Mouse (Mus musculus) CH12.LX (cell line): ENCODE data around the gene Rccd1.

Experiments
- CHD2 ChIP-seq: IDR thresholded peaks from 2 replicates; pipeline ENCODE4 v1.6.1; 2011; ENCODE audit warnings: low read length, improper control_type of control experiment
- CTCF ChIP-seq, 2 experiments: IDR thresholded peaks in 1 of 2; conservative IDR thresholded peaks in 1 of 2; 2 replicates each; pipeline ENCODE4 v1.5.1; 2011 to 2012; ENCODE audit warnings: low read depth in 2 of 2, low read length in 2 of 2, improper control_type of control experiment in 1 of 2, inconsistent platforms in 1 of 2, mild to moderate bottlenecking in 1 of 2, moderate library complexity in 1 of 2
- ELF1 ChIP-seq: IDR thresholded peaks from 2 replicates; pipeline ENCODE4 v1.6.1; 2014; ENCODE audit warnings: low read depth, mild to moderate bottlenecking, inconsistent platforms, low read length, improper control_type of control experiment
- EP300 ChIP-seq: IDR thresholded peaks from 2 replicates; pipeline ENCODE4 v1.6.1; 2011; ENCODE audit warnings: low read length, improper control_type of control experiment
- GABPA ChIP-seq: IDR thresholded peaks from 2 replicates; pipeline ENCODE4 v1.6.1; 2012; ENCODE audit warnings: low read depth, low read length, improper control_type of control experiment, inconsistent platforms; ENCODE audit not compliant: insufficient replicate concordance
- HCFC1 ChIP-seq: IDR thresholded peaks from 2 replicates; pipeline ENCODE4 v1.6.1; 2012; ENCODE audit warnings: low read depth, mild to moderate bottlenecking, inconsistent platforms, low read length, improper control_type of control experiment
- MAFK ChIP-seq: IDR thresholded peaks from 2 replicates; pipeline ENCODE4 v1.6.1; 2011; ENCODE audit warnings: low read length, improper control_type of control experiment; ENCODE audit not compliant: insufficient replicate concordance
- MXI1 ChIP-seq: IDR thresholded peaks from 2 replicates; pipeline ENCODE4 v1.6.1; 2011; ENCODE audit warnings: mild to moderate bottlenecking, low read depth, low read length, improper control_type of control experiment
- POLR2A ChIP-seq: IDR thresholded peaks from 2 replicates; pipeline ENCODE4 v1.6.1; 2011; ENCODE audit warnings: low read depth, mild to moderate bottlenecking, improper control_type of control experiment, low read length
- RAD21 ChIP-seq: IDR thresholded peaks from 2 replicates; pipeline ENCODE4 v1.6.1; 2011; ENCODE audit warnings: low read depth, mild to moderate bottlenecking, low read length, improper control_type of control experiment, moderate library complexity
- SIN3A ChIP-seq: IDR thresholded peaks from 2 replicates; pipeline ENCODE4 v1.6.1; 2012; ENCODE audit warnings: low read length, improper control_type of control experiment, inconsistent platforms
- SMC3 ChIP-seq: IDR thresholded peaks from 2 replicates; pipeline ENCODE4 v1.6.1; 2011; ENCODE audit warnings: low read depth, low read length, improper control_type of control experiment
- ZC3H11A ChIP-seq: IDR thresholded peaks from 2 replicates; pipeline ENCODE4 v1.6.1; 2012; ENCODE audit warnings: low read depth, mild to moderate bottlenecking, inconsistent platforms, low read length, improper control_type of control experiment
- ZKSCAN1 ChIP-seq: IDR thresholded peaks from 2 replicates; pipeline ENCODE4 v1.6.1; 2012; ENCODE audit warnings: low read depth, inconsistent platforms, low read length, improper control_type of control experiment, borderline replicate concordance

DNA sequence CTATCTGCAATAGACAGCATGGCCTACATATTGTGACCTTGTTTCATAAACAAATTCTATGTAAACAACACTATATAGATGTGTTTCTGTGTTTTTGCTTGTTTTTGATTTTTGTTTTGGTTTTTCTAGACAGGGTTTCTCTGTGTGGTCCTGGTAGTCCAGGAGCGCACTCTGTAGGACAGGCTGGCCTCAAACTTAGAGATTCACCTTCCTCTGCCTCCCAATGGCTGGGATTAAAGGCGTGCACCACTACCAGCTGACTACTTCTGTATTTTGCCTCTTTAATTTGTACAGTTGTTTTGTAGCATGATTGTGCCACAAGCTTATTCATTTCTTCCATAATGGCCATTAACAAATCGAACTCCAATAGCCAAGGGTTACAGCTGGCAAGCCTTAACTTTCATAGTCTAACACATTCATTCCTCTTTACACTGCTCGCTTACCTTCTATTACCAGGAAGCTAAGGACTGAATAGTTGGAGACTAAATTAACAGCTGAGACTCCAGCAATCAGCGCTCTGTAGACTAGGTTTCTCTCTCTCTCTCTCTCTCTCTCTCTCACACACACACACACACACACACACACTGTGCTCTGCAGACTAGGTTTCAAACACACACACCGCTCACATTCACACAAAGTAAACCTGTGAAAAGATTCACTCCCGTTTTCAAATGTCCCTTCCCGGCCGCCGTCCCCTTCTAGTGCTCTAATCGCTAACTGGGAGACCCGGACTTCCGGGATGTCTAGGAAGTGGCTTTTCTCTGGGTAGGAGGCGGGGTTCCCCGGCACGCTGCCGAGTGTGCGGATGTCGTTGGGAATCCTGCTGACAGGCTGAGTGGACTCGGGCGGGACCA, 55.1 kb downstream of the Rccd1 start, which contains the start of gene Vps33b:
- no peak for TF ChIP-seq GABPA
- no peak for TF ChIP-seq EP300
- peak; percentile 99 for TF ChIP-seq ELF1
- peak; percentile 88 for TF ChIP-seq POLR2A
- TF ChIP-seq HCFC1: peak; percentile 85
- no peak for TF ChIP-seq CTCF (conservative IDR thresholded peaks at IDR 0.05 in 1 of 2, IDR thresholded peaks at IDR 0.05 in 1 of 2; ENCODE audit: low read depth in 2 of 2, low read length in 2 of 2)
- no peak for TF ChIP-seq SMC3
- TF ChIP-seq SIN3A: peak; percentile 97
- TF ChIP-seq ZKSCAN1: no peak
- no peak for TF ChIP-seq CHD2
- TF ChIP-seq MXI1: peak; percentile 98
- TF ChIP-seq ZC3H11A: no peak
- no peak for TF ChIP-seq MAFK
- TF ChIP-seq RAD21: no peak; the same call in 1 of the 2 replicates
